Mouse (Mus musculus): ENCODE data around the gene Sh3bgr. TPM values are rescaled to one million over a fixed set of nuclear protein-coding genes. Genes with fewer than 3 reads are reported as not detected.

The Sh3bgr gene
- total and polyA plus RNA-seq, 3 experiments: 0.38 to 0.70 TPM; not detected in 1

GRCm38 (mm10) chr16:96168837-96169236, 31.4 kb upstream of the Sh3bgr start:
- no peak overlapping the region for H3K4me3 ChIP-seq (replicated peaks in 1 of 3; ENCODE audit: low read depth in 2 of 3, low read length in 2 of 3, poor library complexity in 1 of 3)
- H3K27me3 ChIP-seq (replicated peaks): no peaks in the 10 kb centered on the region
- dilution Hi-C loops (cut with MboI; ENCODE audit: extremely low pct_ligation_motif_present, extremely low pct_unique_long_range_greater_than_20kb, low sequenced_read_pairs): no loop called here
- H3K4me1 ChIP-seq (ENCODE audit: control insufficient read depth in 1 of 2, insufficient read depth in 2 of 2): no peaks in the 10 kb centered on the region
- no peaks in the 10 kb centered on the region for H3K79me2 ChIP-seq (replicated peaks; ENCODE audit: control insufficient read depth, extremely low read depth, insufficient read depth, poor library complexity, severe bottlenecking)
- TF ChIP-seq CHD1 (IDR thresholded peaks at IDR 0.05; ENCODE audit: low read depth, low read length): no peak
- no peak for TF ChIP-seq ZC3H11A (IDR thresholded peaks at IDR 0.05; ENCODE audit: low read depth, low read length)
- TF ChIP-seq CTCF (conservative IDR thresholded peaks at IDR 0.05 in 1 of 2, IDR thresholded peaks at IDR 0.05 in 1 of 2; ENCODE audit: low read depth in 2 of 2, low read length in 2 of 2): no peak
- TF ChIP-seq ZNF384 (IDR thresholded peaks at IDR 0.05; ENCODE audit: low read depth, low read length): no peak
- TF ChIP-seq RAD21 (IDR thresholded peaks at IDR 0.05; ENCODE audit: low read depth, low read length): no peak
- TF ChIP-seq USF1 (IDR thresholded peaks at IDR 0.05; ENCODE audit: low read depth, low read length): no peak
- TF ChIP-seq TBP (conservative IDR thresholded peaks at IDR 0.05; ENCODE audit: low read depth, low read length): no peak
- TF ChIP-seq NRF1 (IDR thresholded peaks at IDR 0.05; ENCODE audit: low read depth, low read length): no peak
- TF ChIP-seq TCF12 (IDR thresholded peaks at IDR 0.05; ENCODE audit: low read depth, low read length): no peak
- TF ChIP-seq ZMIZ1 (IDR thresholded peaks at IDR 0.05; ENCODE audit: low read depth, low read length): no peak
- H3K36me3 ChIP-seq (replicated peaks in 1 of 2; ENCODE audit: control insufficient read depth in 1 of 2, insufficient read depth in 1 of 2, low read length in 1 of 2): peaks cover 0 to 2% of the 10 kb centered on the region in 2 experiments
- no peak overlapping the region for H3K9ac ChIP-seq (ENCODE audit: insufficient read depth, low read depth)
- DNase-seq (ENCODE audit: extremely low read depth): no peak
- no peak overlapping the region for H3K4me2 ChIP-seq (ENCODE audit: insufficient read depth, low read depth, poor library complexity, severe bottlenecking)
- no peak overlapping the region for H3K27ac ChIP-seq (ENCODE audit: insufficient read depth, low read depth)
- in situ Hi-C loops (cut with MboI; ENCODE audit: low pct_ligation_motif_present, low pct_unique_long_range_greater_than_20kb, low sequenced_read_pairs): no loop called here
- H3K9me3 ChIP-seq (replicated peaks; ENCODE audit: low read length): no peaks in the 10 kb centered on the region

DNA sequence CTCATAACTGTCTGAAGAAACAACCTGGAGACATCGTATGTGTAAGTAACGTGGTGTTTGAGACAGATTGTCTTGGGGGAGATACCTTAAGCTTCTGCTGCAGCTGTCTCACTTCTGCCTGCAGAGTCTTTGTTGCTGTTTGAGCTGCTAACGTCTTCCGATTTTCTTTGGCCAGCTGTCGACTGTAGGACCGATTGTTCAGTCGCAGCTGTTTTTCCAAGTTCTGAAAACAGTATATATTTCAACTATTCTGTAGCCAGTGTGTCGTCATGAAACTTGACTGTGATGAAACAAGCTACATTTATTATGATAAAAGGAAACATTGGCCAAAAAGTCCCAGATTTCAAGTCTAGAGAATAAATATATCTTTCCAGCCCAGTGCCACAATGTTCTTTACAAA, 26.6 kb upstream of the Sh3bgr start:
- H3K9ac ChIP-seq (ENCODE audit: insufficient read depth, low read depth): no peak overlapping the region
- H3K36me3 ChIP-seq (replicated peaks in 1 of 2; ENCODE audit: control insufficient read depth in 1 of 2, insufficient read depth in 1 of 2, low read length in 1 of 2): no peaks in the 10 kb centered on the region
- no peak overlapping the region for H3K4me3 ChIP-seq (replicated peaks in 1 of 3; ENCODE audit: low read depth in 2 of 3, low read length in 2 of 3, poor library complexity in 1 of 3)
- no peaks in the 10 kb centered on the region for H3K79me2 ChIP-seq (replicated peaks; ENCODE audit: control insufficient read depth, extremely low read depth, insufficient read depth, poor library complexity, severe bottlenecking)
- TF ChIP-seq USF1 (IDR thresholded peaks at IDR 0.05; ENCODE audit: low read depth, low read length) (no peak), MXI1 (IDR thresholded peaks at IDR 0.05; ENCODE audit: low read depth, low read length) (no peak)
- dilution Hi-C loops (cut with MboI; ENCODE audit: extremely low pct_ligation_motif_present, extremely low pct_unique_long_range_greater_than_20kb, low sequenced_read_pairs): no loop called here
- H3K9me3 ChIP-seq (replicated peaks; ENCODE audit: low read length): peaks cover under 1% of the 10 kb centered on the region
- H3K4me2 ChIP-seq (ENCODE audit: insufficient read depth, low read depth, poor library complexity, severe bottlenecking): no peak overlapping the region
- in situ Hi-C loops (cut with MboI; ENCODE audit: low pct_ligation_motif_present, low pct_unique_long_range_greater_than_20kb, low sequenced_read_pairs): no loop called here
- no peak for DNase-seq (ENCODE audit: extremely low read depth)
- H3K4me1 ChIP-seq (ENCODE audit: control insufficient read depth in 1 of 2, insufficient read depth in 2 of 2): peaks cover 0 to 15% of the 10 kb centered on the region in 2 experiments; a peak in 2 of 4 replicates
- H3K27me3 ChIP-seq (replicated peaks): no peaks in the 10 kb centered on the region
- H3K27ac ChIP-seq (ENCODE audit: insufficient read depth, low read depth): no peak overlapping the region

GRCm38 (mm10) chr16:96175399-96175798, 24.9 kb upstream of the Sh3bgr start:
- peaks cover 8% of the 10 kb centered on the region for H3K9me3 ChIP-seq (replicated peaks; ENCODE audit: low read length)
- no peak overlapping the region for H3K9ac ChIP-seq (ENCODE audit: insufficient read depth, low read depth)
- dilution Hi-C loops (cut with MboI; ENCODE audit: extremely low pct_ligation_motif_present, extremely low pct_unique_long_range_greater_than_20kb, low sequenced_read_pairs) (no loop called here), in situ Hi-C loops (cut with MboI; ENCODE audit: low pct_ligation_motif_present, low pct_unique_long_range_greater_than_20kb, low sequenced_read_pairs) (no loop called here)
- no peak overlapping the region for H3K27ac ChIP-seq (ENCODE audit: insufficient read depth, low read depth)
- H3K4me1 ChIP-seq (ENCODE audit: control insufficient read depth in 1 of 2, insufficient read depth in 2 of 2): peaks cover 0 to 15% of the 10 kb centered on the region in 2 experiments; a peak in 2 of 4 replicates
- no peak overlapping the region for H3K4me2 ChIP-seq (ENCODE audit: insufficient read depth, low read depth, poor library complexity, severe bottlenecking)
- no peak overlapping the region for H3K4me3 ChIP-seq (replicated peaks in 1 of 3; ENCODE audit: low read depth in 2 of 3, low read length in 2 of 3, poor library complexity in 1 of 3)
- TF ChIP-seq POLR2A (IDR thresholded peaks at IDR 0.05; ENCODE audit: low read depth, low read length) (no peak), MAX (IDR thresholded peaks at IDR 0.05; ENCODE audit: low read length) (0 out of 2 replicates have a peak, but pooled peaks have one; percentile 10)
- DNase-seq (ENCODE audit: extremely low read depth): peak; percentile 19
- H3K36me3 ChIP-seq (replicated peaks in 1 of 2; ENCODE audit: control insufficient read depth in 1 of 2, insufficient read depth in 1 of 2, low read length in 1 of 2): no peaks in the 10 kb centered on the region
- H3K27me3 ChIP-seq (replicated peaks): no peaks in the 10 kb centered on the region
- no peaks in the 10 kb centered on the region for H3K79me2 ChIP-seq (replicated peaks; ENCODE audit: control insufficient read depth, extremely low read depth, insufficient read depth, poor library complexity, severe bottlenecking)

Measured in CH12.LX (cell line).